Mouse (Mus musculus) heart, adult 2 months (tissue): ENCODE data around the gene Sept10.

Experiments
- CTCF ChIP-seq: fragments of 200-600 bp; IDR thresholded peaks from 2 replicates; pipeline ENCODE4 v1.8.1; 2022; ENCODE audit warnings: antibody characterized with exemption, mild to moderate bottlenecking, moderate library complexity
- POLR2A ChIP-seq: fragments of 200-500 bp; IDR thresholded peaks from 2 replicates; pipeline ENCODE4 v1.6.1; 2011; ENCODE audit warnings: mild to moderate bottlenecking, low read depth, low read length, control low read depth; ENCODE audit not compliant: insufficient read depth

- TF ChIP-seq POLR2A (no peak), CTCF (no peak)
These were observed 29.0 kb upstream of the Sept10 start for GRCm38 (mm10) chr10:59250679-59251078.
